Mouse (Mus musculus) forebrain, embryonic 13.5 days (tissue): Measurements from ENCODE around the gene Prep. TPM values are rescaled to one million over a fixed set of nuclear protein-coding genes. Genes with fewer than 3 reads are reported as not detected.
"Not testable (repeated sequence)": the region's sequence is repeated elsewhere in the genome, so short reads cannot be mapped to it uniquely, and the experiment has no call there.

Experiments used
- ATAC-seq: fragments of 200-750 bp; cut with Nextera tagmentation; 2 replicates; pipeline ENCODE4 v1.8.0; 2017
- H3K27ac ChIP-seq: fragments of 300-500 bp; sonication (generic); 2 replicates; pipeline ENCODE4 v1.5.1; 2015; ENCODE audit warnings: inconsistent platforms, mild to moderate bottlenecking, moderate library complexity
- H3K27me3 ChIP-seq: fragments of 300-500 bp; sonication (generic); 2 replicates; pipeline ENCODE4 v1.6.1; 2015; ENCODE audit warnings: mild to moderate bottlenecking, inconsistent platforms
- H3K36me3 ChIP-seq: fragments of 300-500 bp; sonication (generic); 2 replicates; pipeline ENCODE4 v1.6.1; 2015; ENCODE audit warnings: mild to moderate bottlenecking, inconsistent platforms; ENCODE audit not compliant: poor library complexity, severe bottlenecking
- H3K4me1 ChIP-seq: fragments of 300-500 bp; sonication (generic); 2 replicates; pipeline ENCODE4 v1.6.1; 2015; ENCODE audit warnings: inconsistent platforms
- H3K4me2 ChIP-seq: fragments of 300-500 bp; sonication (generic); 2 replicates; pipeline ENCODE4 v1.6.1; 2015; ENCODE audit warnings: inconsistent platforms, mild to moderate bottlenecking, moderate library complexity
- H3K4me3 ChIP-seq: fragments of 300-500 bp; sonication (generic); 2 replicates; pipeline ENCODE4 v1.5.1; 2015; ENCODE audit warnings: mild to moderate bottlenecking, inconsistent platforms
- H3K9ac ChIP-seq: fragments of 300-500 bp; sonication (generic); 2 replicates; pipeline ENCODE4 v1.6.1; 2015; ENCODE audit warnings: mild to moderate bottlenecking, inconsistent platforms
- H3K9me3 ChIP-seq: fragments of 300-500 bp; sonication (generic); replicated peaks from 2 replicates; pipeline ENCODE4 v1.6.1; 2016; ENCODE audit warnings: inconsistent platforms
- WGBS: fragments of 180-500 bp; shearing (Covaris S2); methylation state at CpG from one replicate; pipeline ENCODE4 v1.1.7; 2015; 5-methylcytosine and 5-hydroxymethylcytosine counted together
- polyA plus RNA-seq: library from polyadenylated mRNA; unstranded; fragments of >200 nt; fragmentation: Nextera tagmentation; extraction: Ambion mirVana; gene quantifications from 2 replicates; pipeline ENCODE4 v1.2.1, GENCODE M21; 2015

Gene Prep
- polyA plus RNA-seq, 1 experiment from 2014 or later, result 18.3 TPM

DNA sequence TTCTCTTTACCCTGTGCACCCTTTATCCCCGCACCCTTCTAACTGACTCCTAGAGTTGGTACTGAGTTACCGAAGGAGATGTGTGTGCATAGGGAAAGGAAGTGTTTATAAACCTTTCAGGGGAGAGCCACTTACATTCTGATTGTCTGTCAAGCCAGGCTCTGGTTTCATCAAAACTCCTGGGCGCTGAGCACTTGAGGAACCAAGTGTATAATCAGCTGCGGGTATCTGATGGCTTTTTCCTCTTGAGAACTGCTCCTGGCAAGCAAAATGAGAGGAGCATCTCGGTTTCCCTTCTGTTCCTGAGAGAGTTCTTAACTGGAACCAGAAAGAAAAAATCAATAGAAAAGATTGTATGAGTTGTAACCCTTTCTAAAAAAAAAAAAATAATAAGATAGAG, 10.3 kb downstream of the Prep start:
- H3K27me3 ChIP-seq, result no peaks in the 10 kb centered on the region
- H3K36me3 ChIP-seq, result peaks cover 22% of the 10 kb centered on the region; the same call in 1 of the 2 replicates
- no peak overlapping the region for H3K27ac ChIP-seq
- no peak for ATAC-seq
- H3K9ac ChIP-seq, result no peak overlapping the region
- 73% methylated on average over 5 of the region's 5 CpGs for WGBS
- no peaks in the 10 kb centered on the region for H3K9me3 ChIP-seq
- H3K4me2 ChIP-seq, result no peak overlapping the region
- peaks cover 13% of the 10 kb centered on the region; the same call in 1 of the 2 replicates for H3K4me1 ChIP-seq
- H3K4me3 ChIP-seq, result no peak overlapping the region

DNA sequence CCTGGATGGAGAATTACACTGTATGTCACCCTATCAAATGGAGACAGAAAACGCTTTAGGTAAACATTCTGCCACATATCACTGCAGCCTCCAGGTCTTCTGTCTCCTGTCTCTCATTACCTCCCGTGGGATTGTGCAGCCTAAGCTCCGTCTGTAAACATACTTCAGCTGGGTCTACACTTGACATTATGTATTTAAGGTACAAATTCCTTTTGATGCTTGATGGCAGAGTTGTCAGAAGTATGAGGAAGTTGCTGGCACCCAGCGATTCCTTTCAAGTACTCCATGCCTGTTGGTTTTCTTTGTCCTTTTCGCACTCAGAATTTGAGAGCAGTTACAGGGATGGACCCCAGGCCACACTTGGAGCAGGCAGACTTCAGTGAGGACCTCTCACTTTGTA, 12.8 kb downstream of the Prep start:
- Histone ChIP-seq H3K4me2 (no peak overlapping the region), H3K9me3 (no peaks in the 10 kb centered on the region), H3K36me3 (peaks cover 6% of the 10 kb centered on the region; the same call in 1 of the 2 replicates), H3K4me1 (peaks cover 16% of the 10 kb centered on the region), H3K27ac (no peak overlapping the region), H3K9ac (no peak overlapping the region), H3K4me3 (no peak overlapping the region), H3K27me3 (no peaks in the 10 kb centered on the region)
- 83% methylated on average over 5 of the region's 5 CpGs for WGBS
- ATAC-seq, result no peak

DNA sequence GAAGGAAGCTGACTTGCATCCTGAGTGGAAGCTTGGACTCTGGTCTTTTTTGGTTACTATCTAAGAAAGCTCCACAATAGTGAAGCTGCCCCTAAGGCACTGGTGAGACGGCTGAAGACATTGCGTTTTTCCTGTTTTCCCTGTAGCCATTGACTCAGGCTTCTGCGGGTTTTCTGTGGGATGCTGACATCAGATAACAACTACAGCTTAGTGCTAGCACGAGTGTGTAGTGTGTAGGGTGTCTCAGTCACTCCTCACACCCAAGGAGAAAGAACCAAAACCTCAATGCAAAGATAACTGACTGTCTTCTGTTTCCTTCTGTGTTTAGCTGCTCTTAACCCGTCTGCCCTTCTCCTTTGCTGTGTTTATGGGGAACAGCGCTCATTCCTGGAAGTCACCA, 13.5 kb downstream of the Prep start:
- no peak overlapping the region for H3K27ac ChIP-seq
- H3K4me3 ChIP-seq, result no peak overlapping the region
- no peak for ATAC-seq
- no peak overlapping the region for H3K4me2 ChIP-seq
- peaks cover 16% of the 10 kb centered on the region for H3K4me1 ChIP-seq
- H3K9me3 ChIP-seq, result no peaks in the 10 kb centered on the region
- WGBS, result 91% methylated on average over 6 of the region's 6 CpGs
- H3K9ac ChIP-seq, result no peak overlapping the region
- H3K27me3 ChIP-seq, result no peaks in the 10 kb centered on the region
- peaks cover 6% of the 10 kb centered on the region; the same call in 1 of the 2 replicates for H3K36me3 ChIP-seq

DNA sequence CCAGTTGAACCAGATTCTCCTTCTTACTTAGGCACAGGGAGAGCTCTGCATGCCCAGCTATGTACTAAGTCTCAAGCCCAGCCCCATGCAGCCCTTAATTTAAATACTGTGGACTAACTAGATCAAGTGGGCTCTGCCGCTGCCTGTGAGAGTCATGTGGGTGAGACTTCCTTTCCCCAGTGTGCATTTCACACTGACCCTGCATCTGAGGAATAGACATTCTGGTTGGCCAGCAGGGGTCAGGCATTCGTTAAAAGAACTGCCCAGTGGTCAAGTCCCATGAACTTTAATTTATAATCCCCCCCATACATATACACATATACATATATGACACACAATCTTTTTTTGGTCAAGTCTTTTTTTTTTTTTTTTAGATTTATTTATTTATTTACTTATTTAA, 15.7 kb downstream of the Prep start:
- H3K4me1 ChIP-seq, result peaks cover 13% of the 10 kb centered on the region
- no peak overlapping the region for H3K27ac ChIP-seq
- no peak overlapping the region for H3K9ac ChIP-seq
- no peaks in the 10 kb centered on the region for H3K27me3 ChIP-seq
- WGBS, result 66% methylated on average over 2 of the region's 2 CpGs
- no peaks in the 10 kb centered on the region for H3K9me3 ChIP-seq
- no peak for ATAC-seq
- no peak overlapping the region for H3K4me3 ChIP-seq
- peaks cover 6% of the 10 kb centered on the region; the same call in 1 of the 2 replicates for H3K36me3 ChIP-seq
- no peak overlapping the region for H3K4me2 ChIP-seq

DNA sequence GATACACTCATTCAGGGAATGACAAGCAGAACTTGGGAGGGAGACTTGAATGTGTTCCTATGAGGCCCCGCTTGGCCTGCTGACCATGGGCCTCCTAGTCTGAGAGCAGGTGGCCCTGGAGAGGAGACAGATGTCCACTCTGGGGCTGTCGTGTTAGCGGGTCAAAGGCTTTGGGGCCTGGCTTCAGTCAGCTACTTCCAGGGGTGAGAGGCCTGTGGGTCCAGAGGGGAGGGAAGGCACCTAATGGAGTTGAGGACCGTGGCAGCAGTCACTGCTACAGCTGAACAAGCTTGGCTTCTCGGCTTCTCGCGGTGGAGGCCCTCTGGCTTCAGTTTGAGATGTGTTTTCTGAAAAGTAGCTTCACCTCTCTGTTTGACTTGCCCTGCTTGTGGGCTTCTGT, 17.0 kb downstream of the Prep start:
- not testable (repeated sequence) for H3K36me3 ChIP-seq, H3K4me3 ChIP-seq, H3K9me3 ChIP-seq, H3K27me3 ChIP-seq, ATAC-seq, H3K4me2 ChIP-seq, H3K27ac ChIP-seq
- Histone ChIP-seq H3K4me1 (peaks cover 13% of the 10 kb centered on the region), H3K9ac (0 out of 2 replicates have a peak overlapping the region, but pooled peaks have one; percentile 30)
- WGBS, result 36% methylated on average over 7 of the region's 7 CpGs

DNA sequence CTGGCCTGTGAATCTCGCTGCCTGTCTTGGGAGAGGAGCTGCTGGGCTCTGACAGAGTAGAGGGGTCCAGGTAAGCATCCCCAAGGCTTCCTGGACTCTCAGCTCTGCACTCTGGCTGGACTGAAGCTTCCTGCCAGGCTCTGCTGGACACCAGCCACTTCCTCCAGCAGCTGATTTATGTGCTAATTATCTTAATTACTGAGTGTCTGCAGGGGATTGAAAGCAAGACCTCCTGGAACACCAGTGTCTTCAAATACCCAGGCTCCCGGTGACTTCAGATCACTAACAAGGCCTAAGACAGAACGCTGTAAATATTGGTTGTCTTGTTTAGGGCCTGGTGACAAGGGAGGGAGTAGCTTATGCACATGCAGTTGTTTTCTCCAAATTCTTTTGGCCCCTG, 17.5 kb downstream of the Prep start:
- WGBS, result 17% methylated on average over 3 of the region's 3 CpGs

DNA sequence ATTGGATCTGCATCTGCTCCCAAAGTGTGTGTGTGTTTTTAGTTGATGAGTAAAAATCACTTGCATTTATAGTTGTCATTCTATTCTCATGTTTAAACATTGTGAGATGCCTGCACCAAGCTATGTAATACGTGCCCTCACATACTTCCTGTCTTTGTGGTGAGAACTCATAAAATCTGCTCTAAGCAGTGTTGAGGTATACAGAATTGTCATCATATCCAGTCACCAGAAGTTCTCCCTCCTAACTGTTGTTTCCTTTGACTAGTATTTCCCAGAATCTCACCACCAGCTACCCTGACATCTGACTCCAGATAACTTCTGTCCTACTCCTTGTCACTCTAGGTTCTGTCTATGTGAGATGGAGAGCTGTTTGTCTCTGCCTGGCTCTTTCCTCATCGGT, 18.3 kb downstream of the Prep start:
- Histone ChIP-seq H3K9me3 (no peaks in the 10 kb centered on the region), H3K4me1 (peaks cover 13% of the 10 kb centered on the region), H3K27me3 (no peaks in the 10 kb centered on the region), H3K27ac (no peak overlapping the region), H3K36me3 (no peaks in the 10 kb centered on the region), H3K4me3 (no peak overlapping the region), H3K4me2 (no peak overlapping the region), H3K9ac (no peak overlapping the region)
- no peak for ATAC-seq
- 88% methylated on average over 2 of the region's 2 CpGs for WGBS

More for the DNA sequence above, 17.5 kb downstream of the Prep start:
- H3K27me3 ChIP-seq, result no peaks in the 10 kb centered on the region
- H3K4me1 ChIP-seq, result peaks cover 13% of the 10 kb centered on the region
- H3K36me3 ChIP-seq, result peaks cover 6% of the 10 kb centered on the region; the same call in 1 of the 2 replicates
- no peak overlapping the region for H3K4me3 ChIP-seq
- ATAC-seq, result no peak
- no peak overlapping the region for H3K27ac ChIP-seq
- peak overlapping the region; percentile 30; the same call in 1 of the 2 replicates for H3K9ac ChIP-seq
- H3K9me3 ChIP-seq, result no peaks in the 10 kb centered on the region
- H3K4me2 ChIP-seq, result no peak overlapping the region

DNA sequence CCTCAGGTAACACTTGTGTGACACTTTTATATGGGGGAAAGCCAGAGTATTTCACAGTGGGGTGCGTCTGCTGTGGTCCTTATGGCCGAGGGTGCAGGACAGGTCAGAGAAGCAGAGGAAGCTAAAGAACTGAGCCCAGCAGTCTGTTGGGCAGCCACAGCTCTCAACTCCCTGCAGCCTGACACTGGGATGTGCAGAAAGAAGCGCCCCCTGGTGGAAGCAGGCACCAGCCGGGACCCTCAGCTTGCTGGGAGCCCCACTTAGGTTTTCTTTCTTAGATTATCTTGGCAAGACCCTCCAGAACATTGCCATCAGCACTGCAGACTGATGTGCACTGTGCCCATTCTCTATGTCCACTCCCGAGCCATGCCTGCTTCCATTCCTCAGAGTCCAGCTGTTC, 19.6 kb downstream of the Prep start:
- Histone ChIP-seq H3K4me3 (no peak overlapping the region), H3K9ac (no peak overlapping the region), H3K9me3 (no peaks in the 10 kb centered on the region), H3K36me3 (no peaks in the 10 kb centered on the region), H3K27ac (no peak overlapping the region), H3K27me3 (no peaks in the 10 kb centered on the region), H3K4me2 (no peak overlapping the region), H3K4me1 (peaks cover 19% of the 10 kb centered on the region)
- 51% methylated on average over 5 of the region's 5 CpGs for WGBS
- ATAC-seq, result no peak

DNA sequence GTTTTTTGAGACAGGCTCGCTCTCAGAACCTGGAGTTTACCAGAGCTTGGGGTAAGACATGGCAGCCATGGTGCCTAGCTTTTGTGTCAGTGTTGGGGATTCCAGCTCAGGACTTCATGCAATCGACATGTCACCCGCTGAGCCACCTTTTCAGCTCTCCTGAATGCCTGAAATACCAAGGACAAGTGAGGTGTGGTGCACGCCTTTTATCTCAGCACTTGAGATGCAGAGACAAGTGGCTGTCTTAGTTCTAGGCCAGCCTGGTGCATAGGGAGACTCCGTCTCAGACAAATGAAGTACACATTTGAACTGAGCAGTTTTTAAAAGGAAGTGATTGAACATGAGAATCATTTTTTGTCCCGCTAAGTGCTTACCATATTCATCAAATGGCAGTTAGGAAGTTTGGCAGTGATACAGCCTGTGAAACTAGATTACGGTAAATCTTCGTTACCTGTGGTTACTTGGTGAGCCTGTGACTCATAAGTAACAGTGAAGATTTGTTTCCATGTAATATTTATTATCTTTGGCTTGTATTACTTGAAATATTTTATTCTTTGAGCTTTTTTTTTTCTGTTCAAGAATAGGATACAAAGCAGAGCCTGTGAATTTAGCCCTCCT, 24.6 kb downstream of the Prep start:
- H3K27me3 ChIP-seq, result no peaks in the 10 kb centered on the region
- H3K9ac ChIP-seq, result no peak overlapping the region
- no peak overlapping the region for H3K27ac ChIP-seq
- H3K4me2 ChIP-seq, result no peak overlapping the region
- H3K9me3 ChIP-seq, result no peaks in the 10 kb centered on the region
- H3K4me3 ChIP-seq, result no peak overlapping the region
- WGBS, result 48% methylated on average over 8 of the region's 8 CpGs
- H3K36me3 ChIP-seq, result peaks cover 35% of the 10 kb centered on the region
- no peak for ATAC-seq
- H3K4me1 ChIP-seq, result peaks cover 12% of the 10 kb centered on the region

DNA sequence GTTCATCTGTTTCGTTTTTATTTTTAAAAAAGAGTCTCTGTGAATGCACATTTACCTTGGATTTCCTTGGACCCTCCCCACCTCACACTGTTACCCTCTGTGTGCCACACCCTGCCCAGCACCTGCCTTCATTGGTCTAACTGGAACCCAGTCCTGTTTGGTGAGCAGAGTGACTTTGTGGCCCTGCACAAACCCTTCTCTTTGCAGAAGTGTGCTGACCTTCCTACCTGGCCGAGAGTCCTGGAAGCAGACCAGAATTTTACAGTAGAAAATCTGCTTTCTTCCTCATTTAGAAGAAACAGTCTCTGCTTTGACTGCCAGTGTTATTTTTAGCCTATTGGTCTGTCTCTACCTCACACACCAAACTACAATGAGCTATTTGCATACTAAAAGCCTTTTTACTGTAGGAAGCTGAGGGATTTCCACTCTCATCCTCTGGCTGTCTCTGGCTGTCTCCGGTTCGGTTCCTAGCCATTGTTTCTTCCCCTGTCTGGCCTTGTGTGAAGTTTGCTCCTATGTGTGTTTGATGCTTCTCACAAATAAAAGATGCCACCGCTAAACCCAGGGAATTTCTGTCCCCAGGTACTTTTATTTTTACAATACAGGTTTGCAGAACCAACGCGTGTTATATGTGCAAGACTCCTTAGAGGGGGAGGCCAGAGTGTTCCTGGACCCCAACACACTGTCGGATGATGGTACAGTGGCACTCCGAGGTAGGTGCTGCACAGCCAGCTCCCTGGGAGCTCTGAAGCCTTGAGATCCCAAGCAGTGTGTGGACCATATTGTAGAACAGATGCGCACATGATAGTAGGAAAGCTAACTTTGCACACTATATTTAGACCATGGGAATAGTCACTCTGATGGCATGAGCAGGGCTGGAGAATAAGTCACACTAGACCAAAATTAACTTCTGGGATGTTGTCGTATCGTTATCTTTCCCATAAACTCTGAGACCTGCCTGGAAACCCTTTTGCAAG, 25.4 kb downstream of the Prep start:
- H3K4me2 ChIP-seq, result no peak overlapping the region
- no peak overlapping the region for H3K9ac ChIP-seq
- peaks cover 12% of the 10 kb centered on the region for H3K4me1 ChIP-seq
- no peak for ATAC-seq
- H3K4me3 ChIP-seq, result no peak overlapping the region
- peaks cover 42% of the 10 kb centered on the region for H3K36me3 ChIP-seq
- no peaks in the 10 kb centered on the region for H3K9me3 ChIP-seq
- no peaks in the 10 kb centered on the region for H3K27me3 ChIP-seq
- 73% methylated on average over 12 of the region's 12 CpGs for WGBS
- H3K27ac ChIP-seq, result no peak overlapping the region

DNA sequence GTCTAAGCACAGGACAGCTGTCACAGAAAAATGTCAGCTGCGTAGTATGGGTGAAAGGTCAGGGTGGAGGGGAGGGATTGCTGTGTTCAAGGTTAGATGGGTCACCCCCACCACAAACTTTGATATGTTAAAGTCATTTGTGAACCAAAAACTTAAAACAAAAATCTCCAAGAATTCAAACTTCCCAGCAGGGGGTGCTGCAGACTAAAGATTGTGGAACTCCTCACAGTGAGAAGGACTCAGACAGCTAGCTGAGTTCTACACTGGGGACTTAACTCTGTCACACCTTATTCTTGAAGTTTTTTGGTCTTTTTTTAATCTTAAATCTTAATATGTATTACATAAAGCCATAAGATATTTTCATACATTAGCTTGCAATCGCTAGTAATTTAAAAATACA, 31.7 kb downstream of the Prep start:
- no peak overlapping the region for H3K4me3 ChIP-seq
- WGBS, result 95% methylated on average over 2 of the region's 2 CpGs
- H3K27me3 ChIP-seq, result no peaks in the 10 kb centered on the region
- no peak overlapping the region for H3K27ac ChIP-seq
- peaks cover 7% of the 10 kb centered on the region; the same call in 1 of the 2 replicates for H3K4me1 ChIP-seq
- no peak overlapping the region for H3K4me2 ChIP-seq
- peaks cover 53% of the 10 kb centered on the region for H3K36me3 ChIP-seq
- no peak overlapping the region for H3K9ac ChIP-seq
- no peaks in the 10 kb centered on the region for H3K9me3 ChIP-seq
- peak; percentile 36; the same call in 1 of the 2 replicates for ATAC-seq

DNA sequence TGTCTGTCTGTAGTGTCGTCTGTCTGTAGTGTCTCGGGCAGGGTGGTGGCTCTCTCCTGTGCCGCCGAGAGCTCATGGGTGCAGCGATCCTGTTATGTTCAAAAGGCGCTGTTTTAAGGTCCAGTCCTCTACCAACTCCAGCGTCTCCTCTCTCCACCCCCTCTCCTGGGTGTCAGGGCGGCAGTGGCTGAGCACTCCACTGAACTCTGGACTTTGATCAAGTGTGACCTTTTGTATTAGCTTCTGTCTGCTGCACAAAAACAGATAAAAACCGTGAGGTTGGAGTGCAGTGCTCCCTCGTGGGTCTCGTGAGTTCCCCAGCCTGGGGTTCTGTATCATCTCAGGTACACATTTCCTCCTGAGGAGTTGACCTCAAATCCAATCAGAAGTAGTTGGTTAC, 33.5 kb downstream of the Prep start:
- H3K4me1 ChIP-seq, result peaks cover 17% of the 10 kb centered on the region
- no peak for ATAC-seq
- no peak overlapping the region for H3K4me3 ChIP-seq
- 85% methylated on average over 11 of the region's 11 CpGs for WGBS
- no peaks in the 10 kb centered on the region for H3K27me3 ChIP-seq
- H3K27ac ChIP-seq, result no peak overlapping the region
- no peak overlapping the region for H3K4me2 ChIP-seq
- H3K9ac ChIP-seq, result no peak overlapping the region
- H3K9me3 ChIP-seq, result no peaks in the 10 kb centered on the region
- H3K36me3 ChIP-seq, result peaks cover 40% of the 10 kb centered on the region
